Mouse (Mus musculus): Measurements from ENCODE around the gene Gm364. TPM values are rescaled to one million over a fixed set of nuclear protein-coding genes. Genes with fewer than 3 reads are reported as not detected.

The Gm364 gene
- polyA plus RNA-seq (2015; fragmentation: Illumina TruSeq; extraction: RNeasy Lipid Tissue Mini Kit (QIAGEN cat#74804); ENCODE audit: insufficient read depth, low replicate concordance) = not detected

GRCm38 (mm10) chrX:57408769-57409168 is at the start of gene Gm364:
TSS of gene Gm364 (plus strand) at chrX:57409154.

DNA sequence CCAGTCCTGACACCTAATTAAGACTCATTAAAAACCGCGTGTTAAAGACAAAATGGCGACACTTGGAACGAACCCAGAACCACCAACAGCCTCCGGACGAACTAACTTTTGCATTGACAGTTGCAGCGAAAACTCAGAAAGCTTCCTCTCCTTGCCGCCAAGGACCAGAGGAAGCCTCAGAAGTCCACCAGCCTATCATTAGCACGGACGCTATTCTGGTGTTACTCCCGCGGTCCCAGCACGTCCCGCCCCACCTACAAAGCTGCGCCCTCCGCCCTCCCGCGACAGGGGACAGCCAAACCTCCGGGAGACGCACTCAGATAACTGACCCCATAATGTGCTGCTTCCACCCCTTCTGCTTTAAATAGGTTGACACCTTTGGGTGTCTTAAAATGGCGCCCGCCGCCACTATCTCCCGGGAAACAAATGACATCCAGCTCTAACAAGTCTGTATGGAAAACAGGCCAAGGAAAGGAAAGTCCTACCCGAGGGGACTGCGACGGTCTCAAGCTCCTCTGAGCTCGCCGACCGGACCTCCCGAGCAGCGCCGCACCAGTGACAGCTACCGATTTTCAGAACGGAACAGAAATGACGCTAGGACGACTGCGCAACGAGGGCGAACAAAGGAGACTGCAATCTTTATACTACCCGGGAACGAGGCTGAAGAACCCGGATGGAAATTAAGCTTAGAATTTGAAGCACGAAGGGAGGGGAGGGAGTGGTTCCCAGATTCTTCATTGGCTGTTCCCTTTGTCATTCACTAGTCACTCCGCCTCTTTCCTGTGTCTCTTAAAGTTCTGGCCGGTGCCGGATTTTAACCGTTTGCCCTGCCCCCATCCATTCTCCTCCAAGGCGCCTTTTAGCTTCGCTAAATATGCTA is 16.3 kb upstream of the Gm364 start, which contains the start of gene Rbmx:
Rbmx (minus strand) TSS at position 670 of the 880 bp plus-strand sequence.

DNA sequence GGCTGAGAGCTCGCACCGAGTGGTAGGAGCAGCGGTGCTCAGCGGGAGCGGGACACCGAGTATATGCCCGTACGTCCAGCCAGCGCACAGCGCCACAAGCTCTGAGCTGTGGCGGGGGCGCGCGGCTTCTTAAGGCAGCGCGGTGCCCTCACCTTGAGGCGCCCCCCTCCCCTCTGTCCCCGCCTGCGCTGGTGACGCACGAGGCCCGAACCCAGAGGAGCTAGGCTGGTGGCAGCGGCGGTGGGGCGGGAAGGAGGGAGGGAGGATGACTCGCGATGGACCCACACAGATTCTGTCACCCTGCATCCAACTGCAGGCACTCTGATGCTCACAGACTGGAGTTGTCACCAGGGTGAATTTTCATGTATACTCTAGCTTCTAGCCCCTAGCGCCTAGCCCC is 94.7 kb downstream of the Gm364 start, which contains the start of gene Gpr101:
Gpr101 (minus strand) TSS at position 124 of the 400 bp plus-strand sequence.

Other genes starting within 250 kb of the Gm364 start
- gene Cd40lg, start 197.0 kb upstream of the Gm364 start, polyA plus RNA-seq (2015; fragmentation: Illumina TruSeq; extraction: RNeasy Lipid Tissue Mini Kit (QIAGEN cat#74804); ENCODE audit: insufficient read depth, low replicate concordance) = 8.7 TPM
- gene Arhgef6, start 70.4 kb upstream of the Gm364 start, polyA plus RNA-seq (2015; fragmentation: Illumina TruSeq; extraction: RNeasy Lipid Tissue Mini Kit (QIAGEN cat#74804); ENCODE audit: insufficient read depth, low replicate concordance) = 158 TPM
- 115 TPM for gene Rbmx, start 16.1 kb upstream of the Gm364 start, polyA plus RNA-seq (2015; fragmentation: Illumina TruSeq; extraction: RNeasy Lipid Tissue Mini Kit (QIAGEN cat#74804); ENCODE audit: insufficient read depth, low replicate concordance)
- gene Gpr101, start 94.6 kb downstream of the Gm364 start, polyA plus RNA-seq (2015; fragmentation: Illumina TruSeq; extraction: RNeasy Lipid Tissue Mini Kit (QIAGEN cat#74804); ENCODE audit: insufficient read depth, low replicate concordance) = not detected